Mouse (Mus musculus) erythroblast, embryonic 14.5 days (primary cell): ENCODE measurements around the gene Dhh. TPM values are rescaled to one million over a fixed set of nuclear protein-coding genes. Genes with fewer than 3 reads are reported as not detected.

Source experiments
- H3K27me3 ChIP-seq: 2 replicates; pipeline ENCODE4 v1.6.1; 2012; ENCODE audit warnings: inconsistent platforms; ENCODE audit not compliant: control insufficient read depth
- H3K36me3 ChIP-seq: 2 replicates; pipeline ENCODE4 v1.6.1; 2012; ENCODE audit warnings: mild to moderate bottlenecking, inconsistent platforms; ENCODE audit not compliant: control insufficient read depth
- H3K4me1 ChIP-seq: 2 replicates; pipeline ENCODE4 v1.6.1; 2012; ENCODE audit warnings: inconsistent platforms; ENCODE audit not compliant: control insufficient read depth
- H3K4me3 ChIP-seq: replicated peaks from 2 replicates; pipeline ENCODE3; 2012; ENCODE audit warnings: moderate library complexity, mild to moderate bottlenecking, inconsistent platforms
- H3K9me3 ChIP-seq: 2 replicates; pipeline ENCODE4 v1.6.1; 2012; ENCODE audit warnings: low read length, inconsistent platforms, mixed read lengths; ENCODE audit not compliant: control insufficient read depth
- GATA1 ChIP-seq: IDR thresholded peaks from 2 replicates; pipeline ENCODE4 v1.6.1; 2012; ENCODE audit warnings: low read length, inconsistent platforms, mixed read lengths
- TAL1 ChIP-seq: IDR thresholded peaks from 3 replicates; pipeline ENCODE4 v1.6.1; 2012; ENCODE audit warnings: low read length, inconsistent platforms, mixed read lengths
- polyA plus RNA-seq: library from polyadenylated mRNA; stranded (reverse); fragments of >175 nt; gene quantifications from 2 replicates; pipeline ENCODE4 v1.2.3, GENCODE M21; 2012

Gene Dhh
- polyA plus RNA-seq, 1 experiment = not detected

DNA sequence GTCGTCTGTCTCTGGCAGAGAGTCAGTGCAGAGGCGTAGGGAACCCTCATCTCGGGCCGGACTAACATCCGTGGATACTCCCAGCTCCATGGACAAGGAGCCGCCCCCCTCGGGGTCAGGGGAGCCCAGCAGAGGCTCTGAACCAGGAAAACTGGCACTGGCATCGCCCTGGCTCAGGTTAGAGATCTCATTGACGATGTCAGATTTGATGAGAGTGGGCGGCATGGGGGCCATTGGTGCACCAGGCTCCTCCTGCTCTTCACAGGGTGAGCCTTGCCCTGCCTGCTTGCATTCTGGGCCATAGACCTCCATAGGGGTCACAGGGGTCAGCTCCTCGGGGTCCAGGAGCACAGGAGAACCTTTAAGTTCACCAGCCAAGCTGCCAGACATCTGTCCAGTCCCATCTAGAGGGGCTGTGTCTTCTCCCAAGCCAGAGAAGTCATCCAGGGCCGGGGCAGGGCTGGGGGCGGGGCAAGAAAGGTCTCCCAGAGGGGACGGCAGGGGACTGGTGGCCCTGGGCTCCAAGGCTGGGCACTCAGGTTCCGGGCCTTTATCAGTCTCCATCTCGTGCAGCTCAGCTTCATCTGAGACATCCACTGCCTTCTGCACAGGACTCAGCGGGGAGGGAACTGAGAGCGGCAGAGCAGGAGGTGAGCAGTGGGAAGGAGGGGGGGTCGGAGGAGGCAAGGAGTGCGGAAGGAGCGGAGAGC, 36.5 kb downstream of the Dhh start:
- Histone ChIP-seq H3K4me1 (peaks cover 3% of the 10 kb centered on the region), H3K9me3 (no peaks in the 10 kb centered on the region), H3K4me3 (no peak overlapping the region), H3K27me3 (no peaks in the 10 kb centered on the region), H3K36me3 (peaks cover 100% of the 10 kb centered on the region)
- TF ChIP-seq TAL1 (no peak), GATA1 (no peak)

DNA sequence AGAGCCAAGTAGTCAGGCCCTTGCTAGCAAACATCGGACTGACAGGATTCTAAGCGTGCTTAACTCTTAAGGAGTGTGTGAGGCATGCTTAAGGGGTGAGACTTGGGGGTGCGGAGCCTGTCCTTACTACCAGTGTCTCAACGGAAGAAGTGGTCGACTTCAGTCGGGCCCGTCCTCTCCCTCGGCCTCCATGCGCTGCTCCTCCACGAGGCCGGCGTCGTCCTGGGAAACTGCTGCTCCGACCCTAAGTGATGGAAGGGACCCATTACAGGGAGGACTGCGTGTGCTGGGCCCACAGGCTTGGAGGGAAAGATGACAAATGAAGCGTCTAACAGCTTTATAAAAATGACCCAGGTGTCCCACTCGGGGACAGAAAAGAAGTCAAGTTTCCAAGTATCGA, 37.4 kb downstream of the Dhh start:
- Histone ChIP-seq H3K27me3 (no peaks in the 10 kb centered on the region), H3K36me3 (peaks cover 100% of the 10 kb centered on the region), H3K9me3 (no peaks in the 10 kb centered on the region), H3K4me3 (no peak overlapping the region), H3K4me1 (no peaks in the 10 kb centered on the region; the same call in none of the 2 replicates)
- TF ChIP-seq GATA1 (no peak), TAL1 (no peak)

DNA sequence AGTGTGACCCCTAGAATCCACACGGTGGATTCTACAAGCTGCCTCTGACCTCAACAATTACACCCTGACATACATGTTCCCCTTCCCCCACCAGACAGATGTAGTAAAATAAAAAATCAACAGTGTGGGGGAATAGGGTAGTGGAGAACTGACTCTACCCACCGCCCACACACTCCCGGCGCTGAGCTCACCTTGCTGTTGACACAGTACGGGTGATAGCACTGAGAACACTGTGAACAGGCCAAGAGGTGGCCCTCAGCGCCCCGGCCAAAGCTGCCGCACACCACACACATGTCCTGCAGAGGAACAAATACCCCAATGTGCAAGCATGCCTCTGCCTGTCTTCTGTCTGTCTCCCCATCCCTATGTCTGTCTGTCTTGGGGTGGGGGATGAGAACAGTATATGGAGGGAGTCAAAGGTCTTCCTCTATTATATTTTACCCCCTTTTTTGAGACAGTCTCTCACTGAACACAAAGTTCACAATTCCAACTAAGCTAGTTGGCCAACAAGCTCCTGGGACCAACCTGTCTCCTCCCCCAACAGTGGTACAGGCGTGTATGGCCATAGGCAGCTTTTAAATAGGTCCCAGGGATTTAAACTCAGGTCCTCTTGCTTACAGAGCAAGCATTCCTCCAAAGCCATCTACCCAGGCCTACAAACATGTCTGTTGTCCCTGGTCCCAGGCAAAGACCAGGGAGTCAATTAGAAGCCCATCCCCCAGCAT, 38.9 kb downstream of the Dhh start:
- Histone ChIP-seq H3K9me3 (no peaks in the 10 kb centered on the region), H3K4me3 (no peak overlapping the region), H3K36me3 (peaks cover 100% of the 10 kb centered on the region), H3K27me3 (no peaks in the 10 kb centered on the region), H3K4me1 (no peaks in the 10 kb centered on the region; the same call in none of the 2 replicates)
- TF ChIP-seq TAL1 (no peak), GATA1 (no peak)

DNA sequence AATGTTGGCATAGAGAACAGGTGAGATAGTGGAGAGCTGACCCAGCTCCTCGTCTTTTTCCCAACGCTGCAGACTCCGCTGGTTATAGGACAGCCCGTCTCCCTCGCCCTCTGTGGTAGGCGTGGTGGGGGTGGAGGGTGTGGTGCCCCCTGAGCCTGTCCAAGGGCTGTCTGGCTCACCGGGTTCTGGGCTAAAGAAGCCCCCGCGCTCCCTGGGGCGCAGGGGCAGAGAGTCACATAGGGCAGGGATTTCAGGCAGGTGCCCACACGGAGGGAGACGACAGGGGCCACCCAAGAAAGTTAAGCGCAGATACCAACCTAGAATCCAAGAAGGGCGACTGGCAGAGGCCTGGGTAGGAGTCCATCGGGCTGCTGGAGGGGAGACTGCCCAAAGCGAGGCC, 44.1 kb downstream of the Dhh start:
- no peak overlapping the region for H3K4me3 ChIP-seq
- no peaks in the 10 kb centered on the region for H3K27me3 ChIP-seq
- peaks cover 100% of the 10 kb centered on the region for H3K36me3 ChIP-seq
- peaks cover 4% of the 10 kb centered on the region for H3K4me1 ChIP-seq
- H3K9me3 ChIP-seq = no peaks in the 10 kb centered on the region
- no peak for TF ChIP-seq TAL1
- TF ChIP-seq GATA1 = no peak

DNA sequence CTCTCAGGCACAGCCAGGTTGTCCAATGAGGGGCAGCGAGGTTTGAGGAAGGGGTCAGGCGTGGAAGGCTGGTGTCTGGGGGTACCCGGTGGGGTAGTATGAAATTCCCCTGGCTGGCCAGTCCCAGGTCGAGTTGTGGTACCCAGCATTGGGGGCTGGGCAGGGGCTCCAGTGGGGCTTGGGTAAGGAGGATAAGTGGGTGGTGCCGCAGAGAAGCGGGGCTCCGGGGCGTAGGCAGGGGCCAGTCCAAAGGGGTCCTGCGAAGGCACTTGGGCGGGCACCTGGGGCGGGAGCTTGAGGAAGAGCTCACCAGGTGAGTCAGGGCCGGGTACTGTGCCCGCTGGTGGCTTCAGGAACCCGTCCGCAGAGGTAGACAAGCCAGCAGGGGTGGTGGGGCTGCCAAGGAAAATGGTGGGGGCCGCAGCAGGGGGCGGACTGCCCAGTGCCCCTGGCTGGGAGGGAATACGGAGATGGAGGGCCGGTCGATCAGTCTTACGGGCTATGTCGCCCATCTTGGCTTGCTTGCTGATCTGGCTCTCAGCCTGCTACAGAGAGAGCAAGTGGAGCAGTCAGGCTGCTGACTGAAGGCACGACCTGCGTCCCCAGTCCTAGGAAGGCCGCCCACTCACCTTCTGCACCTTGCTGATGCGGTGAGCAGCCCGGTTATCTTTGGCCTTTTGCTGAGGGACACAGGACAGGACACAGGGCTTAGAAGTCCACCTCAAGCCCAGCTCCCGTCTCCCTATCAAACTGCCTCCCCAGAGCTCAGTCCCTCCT, 45.0 kb downstream of the Dhh start:
- peaks cover 100% of the 10 kb centered on the region for H3K36me3 ChIP-seq
- TF ChIP-seq TAL1 = no peak
- TF ChIP-seq GATA1 = no peak
- no peaks in the 10 kb centered on the region for H3K9me3 ChIP-seq
- H3K4me3 ChIP-seq = no peak overlapping the region
- peaks cover 6% of the 10 kb centered on the region for H3K4me1 ChIP-seq
- no peaks in the 10 kb centered on the region for H3K27me3 ChIP-seq

DNA sequence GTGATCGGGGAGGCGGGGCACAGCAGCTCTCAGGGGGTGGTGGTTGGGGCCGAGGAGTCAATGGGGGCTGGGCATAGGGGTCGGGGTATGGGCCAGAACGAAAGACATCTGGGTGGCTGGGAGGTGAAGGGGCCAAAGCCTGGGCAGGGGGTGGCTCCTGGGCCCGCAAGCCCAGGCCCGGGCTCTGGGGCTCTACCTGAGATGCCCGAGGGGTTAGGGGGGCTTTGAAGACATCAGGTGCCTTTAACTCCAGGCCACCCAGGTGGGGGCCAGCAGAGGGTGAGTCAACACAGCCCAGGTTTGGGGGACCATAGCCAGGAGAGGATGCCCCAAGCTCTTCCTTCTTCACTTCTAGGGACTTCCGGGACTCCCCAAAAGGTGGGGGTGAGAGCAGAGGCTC, 45.6 kb downstream of the Dhh start:
- Histone ChIP-seq H3K27me3 (no peaks in the 10 kb centered on the region), H3K4me1 (peaks cover 6% of the 10 kb centered on the region), H3K4me3 (no peak overlapping the region), H3K9me3 (no peaks in the 10 kb centered on the region), H3K36me3 (peaks cover 100% of the 10 kb centered on the region)
- no peak for TF ChIP-seq GATA1
- no peak for TF ChIP-seq TAL1

DNA sequence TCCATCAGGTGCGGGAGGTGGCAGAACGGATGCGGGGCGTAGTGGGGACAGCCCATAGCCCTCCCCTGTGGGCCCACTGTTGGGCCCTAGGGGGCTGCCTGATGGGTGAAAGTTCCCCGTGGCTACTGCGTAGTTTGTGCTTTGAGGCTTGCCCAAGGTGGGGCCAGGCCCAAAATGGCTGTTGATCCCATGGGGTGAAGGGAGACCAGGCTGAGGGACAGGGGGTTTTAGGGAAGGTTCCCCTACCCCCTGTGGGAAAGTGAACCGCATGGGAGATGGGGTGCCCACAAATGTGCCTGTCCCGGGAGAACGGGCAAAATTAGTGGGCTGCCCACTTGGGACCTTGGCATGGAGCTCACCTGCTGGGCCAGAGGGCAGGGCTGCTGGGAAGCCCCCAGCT, 46.3 kb downstream of the Dhh start:
- H3K27me3 ChIP-seq = no peaks in the 10 kb centered on the region
- peaks cover 6% of the 10 kb centered on the region for H3K4me1 ChIP-seq
- no peaks in the 10 kb centered on the region for H3K9me3 ChIP-seq
- no peak overlapping the region for H3K4me3 ChIP-seq
- TF ChIP-seq GATA1 = no peak
- no peak for TF ChIP-seq TAL1
- peaks cover 100% of the 10 kb centered on the region for H3K36me3 ChIP-seq

DNA sequence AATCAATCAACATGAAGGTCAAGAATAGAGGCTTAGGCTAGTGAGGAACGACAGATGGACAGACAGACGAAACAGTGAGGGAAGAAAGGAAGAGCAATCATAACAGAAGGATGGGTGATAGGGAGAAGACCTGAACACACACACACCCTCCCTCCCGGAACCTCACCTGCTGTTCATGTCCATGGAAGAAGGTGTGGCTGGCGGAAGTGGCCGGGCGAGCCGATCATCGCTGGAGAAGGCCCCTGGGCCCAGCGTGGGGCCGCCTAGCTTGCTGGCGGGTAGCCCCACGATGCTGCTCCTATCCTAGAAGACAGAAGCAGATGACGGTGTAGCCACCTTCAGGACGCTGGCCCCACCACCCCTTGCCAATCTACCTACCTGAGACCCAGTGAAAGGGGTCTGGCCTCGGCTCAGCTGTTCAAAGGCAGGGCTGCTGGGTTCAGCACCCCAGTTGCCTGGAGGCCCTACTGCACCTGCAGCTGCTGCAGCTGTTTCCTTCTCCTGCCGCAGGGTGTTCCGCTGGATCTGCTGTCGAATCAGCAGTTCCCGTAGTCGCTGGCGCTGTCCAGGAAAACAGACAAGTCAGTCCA, 47.0 kb downstream of the Dhh start:
- H3K4me1 ChIP-seq = peaks cover 6% of the 10 kb centered on the region
- no peaks in the 10 kb centered on the region for H3K9me3 ChIP-seq
- no peak overlapping the region for H3K4me3 ChIP-seq
- peaks cover 100% of the 10 kb centered on the region for H3K36me3 ChIP-seq
- TF ChIP-seq GATA1 (no peak), TAL1 (no peak)
- no peaks in the 10 kb centered on the region for H3K27me3 ChIP-seq

DNA sequence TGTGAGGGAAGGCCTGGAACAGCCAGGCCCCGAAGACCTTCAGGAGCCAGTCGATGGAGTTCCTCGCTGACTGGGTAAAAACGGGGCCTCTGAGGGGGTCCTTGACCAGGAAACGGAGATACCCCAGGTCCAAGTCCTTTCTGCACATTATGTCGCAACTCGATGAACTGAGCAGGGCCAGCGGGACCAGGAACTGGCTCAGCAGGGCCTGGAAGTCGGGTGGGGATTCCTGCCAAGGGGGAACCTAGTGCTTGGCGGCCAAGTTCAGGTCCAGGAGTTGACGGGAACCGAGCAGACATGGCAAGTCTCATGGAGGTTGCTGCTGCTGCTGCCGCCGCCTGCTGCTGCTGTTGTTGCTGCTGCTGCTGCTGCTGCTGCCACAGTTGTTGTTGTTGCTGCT, 47.7 kb downstream of the Dhh start:
- H3K4me1 ChIP-seq = peaks cover 6% of the 10 kb centered on the region
- no peak for TF ChIP-seq TAL1
- no peak for TF ChIP-seq GATA1
- H3K27me3 ChIP-seq = no peaks in the 10 kb centered on the region
- no peaks in the 10 kb centered on the region for H3K9me3 ChIP-seq
- H3K4me3 ChIP-seq = no peak overlapping the region
- peaks cover 100% of the 10 kb centered on the region for H3K36me3 ChIP-seq
